Mouse (Mus musculus) retina, postnatal 7 days (tissue): ENCODE measurements around the gene Aspdh.

ENCODE experiments used
- DNase-seq: peaks from one replicate; pipeline ENCODE4 v3.0.0-alpha.2; 2012; ENCODE audit warnings: low read depth, low spot score

The Aspdh gene

GRCm38 (mm10) chr7:44497361-44498055 lies 32.3 kb downstream of the Aspdh start:
- no peak for DNase-seq

GRCm38 (mm10) chr7:44498922-44499321 lies 33.7 kb downstream of the Aspdh start:
- no peak for DNase-seq

GRCm38 (mm10) chr7:44500046-44500445 lies 34.9 kb downstream of the Aspdh start:
- no peak for DNase-seq

GRCm38 (mm10) chr7:44501563-44502115 lies 36.4 kb downstream of the Aspdh start:
- DNase-seq, result peak; percentile 76

GRCm38 (mm10) chr7:44507491-44507890 lies 42.3 kb downstream of the Aspdh start:
- no peak for DNase-seq
